Mouse (Mus musculus) bone marrow, adult 2 months (tissue): ENCODE data around the gene Mrps26.

ENCODE experiments used
- CTCF ChIP-seq: fragments of 200-500 bp; IDR thresholded peaks from 2 replicates; pipeline ENCODE4 v1.5.1; 2011; ENCODE audit warnings: low read length, control low read depth; ENCODE audit not compliant: control insufficient read depth, insufficient read depth
- POLR2A ChIP-seq: fragments of 200-500 bp; IDR thresholded peaks from 2 replicates; pipeline ENCODE4 v1.6.1; 2011; ENCODE audit warnings: low read depth, mild to moderate bottlenecking, control low read depth, low read length, borderline replicate concordance; ENCODE audit not compliant: control insufficient read depth

DNA sequence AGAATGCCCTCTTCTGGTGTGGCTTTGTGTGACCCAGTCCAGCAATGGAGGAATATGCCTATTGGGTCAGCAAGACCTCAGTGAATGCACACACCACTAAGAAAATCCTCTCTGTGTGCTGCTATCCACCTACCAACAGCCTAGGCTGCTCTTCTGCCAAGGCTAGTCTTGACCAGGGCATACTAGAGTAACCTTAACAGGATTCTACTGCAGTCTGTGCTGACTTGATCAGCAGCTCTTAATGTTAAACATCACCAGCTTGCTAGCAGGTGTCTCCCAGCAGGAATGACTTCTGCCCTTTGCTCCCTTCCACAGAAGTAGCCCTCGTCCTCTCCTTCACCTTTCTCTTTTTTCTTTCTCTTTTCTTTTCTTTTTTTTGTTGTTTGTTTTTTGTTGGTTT is 7.2 kb upstream of the Mrps26 start:
- no peak for TF ChIP-seq CTCF
- no peak for TF ChIP-seq POLR2A
